Mouse (Mus musculus) brain, adult 2 months (tissue): ENCODE measurements around the gene Tldc2.

Experiments
- DNase-seq: peaks from one replicate; pipeline ENCODE4 v3.0.0; 2011; ENCODE audit warnings: low read depth, low spot score

Gene Tldc2

GRCm38 (mm10) chr2:157078059-157078792, 8.6 kb upstream of the Tldc2 start:
- peak; percentile 38 for DNase-seq

- peak; percentile 93 for DNase-seq
Observed at GRCm38 (mm10) chr2:157078793-157079700, 7.8 kb upstream of the Tldc2 start, which contains the start of gene Soga1. Soga1 (minus strand) TSS chr2:157079254.

GRCm38 (mm10) chr2:157079701-157080180, 7.1 kb upstream of the Tldc2 start:
- no peak for DNase-seq

GRCm38 (mm10) chr2:157081331-157081730, 5.5 kb upstream of the Tldc2 start:
- DNase-seq, result no peak

GRCm38 (mm10) chr2:157081960-157082359, 4.9 kb upstream of the Tldc2 start:
- DNase-seq, result no peak

GRCm38 (mm10) chr2:157084831-157085585, 1.8 kb upstream of the Tldc2 start:
- no peak for DNase-seq

GRCm38 (mm10) chr2:157087536-157088317, 872 bp downstream of the Tldc2 start:
- peak; percentile 88 for DNase-seq

- peak; percentile 40 for DNase-seq
Observed at GRCm38 (mm10) chr2:157092024-157092423, 5.2 kb downstream of the Tldc2 start.

- peak; percentile 85 for DNase-seq
Observed at GRCm38 (mm10) chr2:157095005-157095755, 8.3 kb downstream of the Tldc2 start.

GRCm38 (mm10) chr2:157099532-157100318, 12.9 kb downstream of the Tldc2 start:
- DNase-seq, result no peak

GRCm38 (mm10) chr2:157100319-157100605, 13.4 kb downstream of the Tldc2 start:
- peak; percentile 18 for DNase-seq

GRCm38 (mm10) chr2:157101650-157102049, 14.8 kb downstream of the Tldc2 start:
- peak; percentile 67 for DNase-seq

- DNase-seq, result no peak
Observed at GRCm38 (mm10) chr2:157102256-157102655, 15.4 kb downstream of the Tldc2 start.

GRCm38 (mm10) chr2:157104454-157104853, 17.6 kb downstream of the Tldc2 start:
- no peak for DNase-seq

- no peak for DNase-seq
Observed at GRCm38 (mm10) chr2:157108236-157108635, 21.4 kb downstream of the Tldc2 start.

- peak; percentile 67 for DNase-seq
Observed at GRCm38 (mm10) chr2:157116964-157117363, 30.1 kb downstream of the Tldc2 start.

GRCm38 (mm10) chr2:157118556-157118955, 31.7 kb downstream of the Tldc2 start:
- no peak for DNase-seq

GRCm38 (mm10) chr2:157119075-157119474, 32.2 kb downstream of the Tldc2 start:
- no peak for DNase-seq

- no peak for DNase-seq
Observed at GRCm38 (mm10) chr2:157121766-157122165, 34.9 kb downstream of the Tldc2 start.

- DNase-seq, result no peak
Observed at GRCm38 (mm10) chr2:157125246-157125645, 38.4 kb downstream of the Tldc2 start.
